Mouse (Mus musculus) spleen, adult 2 months (tissue): Measurements from ENCODE around the gene Unc5c. TPM values are rescaled to one million over a fixed set of nuclear protein-coding genes. Genes with fewer than 3 reads are reported as not detected.

ENCODE experiments used
- DNase-seq, 2 experiments: peaks; one replicate each; pipeline versions ENCODE4 v3.0.0 to v3.0.0-alpha.2; 2012 to 2021; ENCODE audit warnings: low spot score in 2 of 2, low read depth in 1 of 2
- H3K27ac ChIP-seq: fragments of 200-500 bp; 2 replicates; pipeline ENCODE4 v1.5.1; 2012; ENCODE audit warnings: low read length, inconsistent platforms; ENCODE audit not compliant: insufficient read depth
- H3K27me3 ChIP-seq: fragments of 200-500 bp; 2 replicates; pipeline ENCODE4 v1.6.1; 2012; ENCODE audit warnings: mild to moderate bottlenecking, moderate library complexity, low read length, inconsistent platforms; ENCODE audit not compliant: control insufficient read depth, insufficient read depth
- H3K36me3 ChIP-seq: fragments of 200-500 bp; 2 replicates; pipeline ENCODE4 v1.6.1; 2012; ENCODE audit warnings: mild to moderate bottlenecking, low read length, inconsistent platforms; ENCODE audit not compliant: control insufficient read depth, insufficient read depth
- H3K4me1 ChIP-seq: fragments of 200-500 bp; 2 replicates; pipeline ENCODE4 v1.6.1; 2011; ENCODE audit warnings: inconsistent platforms; ENCODE audit not compliant: control insufficient read depth, insufficient read depth, insufficient read length
- H3K4me3 ChIP-seq: fragments of 200-500 bp; 2 replicates; pipeline ENCODE4 v1.5.1; 2011; ENCODE audit warnings: mild to moderate bottlenecking, inconsistent platforms; ENCODE audit not compliant: insufficient read depth, insufficient read length; ENCODE audit errors: extremely low read depth
- CTCF ChIP-seq: fragments of 200-500 bp; IDR thresholded peaks from 2 replicates; pipeline ENCODE4 v1.5.1; 2011; ENCODE audit warnings: mild to moderate bottlenecking, inconsistent platforms; ENCODE audit not compliant: insufficient read depth, insufficient read length, insufficient replicate concordance; ENCODE audit errors: extremely low read depth
- POLR2A ChIP-seq: fragments of 200-500 bp; IDR thresholded peaks from 2 replicates; pipeline ENCODE4 v1.6.1; 2011; ENCODE audit warnings: low read depth, low read length, inconsistent platforms
- WGBS: fragments of 180-500 bp; shearing (Covaris S2); methylation state at CpG from one replicate; pipeline ENCODE4 v1.1.7; 2018; 5-methylcytosine and 5-hydroxymethylcytosine counted together
- polyA plus RNA-seq: library from polyadenylated mRNA; depleted of rRNA; stranded (reverse); fragments of >200 nt; gene quantifications from 2 replicates; pipeline ENCODE4 v1.2.3, GENCODE M21; 2012

Gene Unc5c
- polyA plus RNA-seq, 1 experiment = 0.34 TPM

- no peaks in the 10 kb centered on the region for H3K27me3 ChIP-seq
- no peak for DNase-seq
- TF ChIP-seq CTCF = no peak
- no peak for TF ChIP-seq POLR2A
- no peak overlapping the region for H3K27ac ChIP-seq
- H3K36me3 ChIP-seq = no peaks in the 10 kb centered on the region
- no peaks in the 10 kb centered on the region for H3K4me1 ChIP-seq
- WGBS = 23% methylated on average over 1 of the region's 1 CpGs
- no peak overlapping the region for H3K4me3 ChIP-seq
Observed at GRCm38 (mm10) chr3:141797789-141798188, 332.8 kb downstream of the Unc5c start.

DNA sequence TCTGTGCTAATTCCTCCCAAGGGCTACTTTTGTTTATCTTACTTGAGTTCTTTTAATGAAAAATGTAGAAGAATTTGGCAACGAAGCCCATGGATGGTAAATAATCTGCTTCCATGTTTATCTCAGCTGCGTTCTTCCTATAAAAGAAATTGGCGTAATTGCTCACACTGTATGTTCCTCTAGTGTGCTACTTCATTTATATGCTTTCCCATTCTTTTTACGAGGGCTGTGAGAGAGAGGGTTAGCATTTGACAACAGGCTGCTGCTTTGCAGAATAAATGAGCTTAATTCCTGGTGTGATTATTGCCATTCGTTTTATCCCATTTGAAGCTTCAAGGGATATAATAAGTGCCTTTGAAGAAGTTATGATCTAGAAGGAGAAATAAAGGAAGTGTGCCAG, 339.1 kb downstream of the Unc5c start:
- Histone ChIP-seq H3K4me3 (no peak overlapping the region), H3K27me3 (no peaks in the 10 kb centered on the region), H3K36me3 (no peaks in the 10 kb centered on the region), H3K4me1 (no peaks in the 10 kb centered on the region), H3K27ac (no peak overlapping the region)
- TF ChIP-seq POLR2A (no peak), CTCF (no peak)
- 86% methylated on average over 5 of the region's 5 CpGs for WGBS
- DNase-seq = no peak

DNA sequence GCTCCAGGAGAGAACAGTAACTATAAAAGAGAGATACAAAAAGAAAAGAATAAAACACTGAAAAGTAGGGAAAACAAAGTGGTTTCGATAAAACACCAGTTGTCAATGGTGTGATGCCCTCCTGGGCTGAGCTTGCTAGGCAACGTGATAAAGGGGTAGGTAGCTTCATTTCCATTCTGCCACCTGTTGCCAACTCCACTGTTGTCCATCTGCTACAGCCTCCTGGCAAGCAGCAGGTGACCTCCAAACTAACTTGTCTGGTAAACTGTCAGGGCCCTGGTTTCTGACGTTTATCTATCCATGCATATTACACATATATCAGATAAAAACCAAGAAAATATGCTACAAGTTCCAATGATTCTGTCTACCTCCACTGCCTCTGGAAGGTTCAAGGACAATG, 344.6 kb downstream of the Unc5c start:
- 81% methylated on average over 3 of the region's 3 CpGs for WGBS
- Histone ChIP-seq H3K27ac (no peak overlapping the region), H3K27me3 (no peaks in the 10 kb centered on the region), H3K4me3 (no peak overlapping the region), H3K36me3 (no peaks in the 10 kb centered on the region), H3K4me1 (no peaks in the 10 kb centered on the region)
- no peak for TF ChIP-seq CTCF
- TF ChIP-seq POLR2A = no peak
- no peak for DNase-seq

- Histone ChIP-seq H3K4me1 (no peaks in the 10 kb centered on the region), H3K27ac (no peak overlapping the region), H3K36me3 (no peaks in the 10 kb centered on the region), H3K27me3 (no peaks in the 10 kb centered on the region), H3K4me3 (no peak overlapping the region)
- WGBS = 71% methylated on average over 7 of the region's 7 CpGs
- TF ChIP-seq POLR2A (no peak), CTCF (no peak)
- no peak for DNase-seq
Observed at GRCm38 (mm10) chr3:141810944-141811343, 345.9 kb downstream of the Unc5c start.

DNA sequence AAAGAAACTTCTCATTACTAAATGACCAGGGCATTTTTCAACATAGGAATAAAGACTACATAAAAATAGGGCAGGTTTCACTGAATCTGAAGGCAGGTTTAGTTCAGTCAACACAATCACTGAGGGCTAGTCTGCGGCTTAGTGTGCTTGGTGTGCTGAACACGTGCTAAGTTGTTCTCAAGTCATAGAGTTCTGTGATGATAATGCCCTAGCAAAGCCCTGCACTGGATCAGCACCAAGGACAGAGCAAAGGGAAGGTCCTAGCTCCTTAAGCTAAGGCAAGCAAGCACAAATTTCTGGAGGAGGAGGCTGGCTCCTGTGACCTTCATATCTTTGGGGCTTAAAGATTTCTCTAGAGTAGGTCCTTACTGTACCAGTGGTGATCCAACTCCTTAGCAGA, 346.3 kb downstream of the Unc5c start:
- WGBS = 22% methylated on average over 2 of the region's 2 CpGs
- Histone ChIP-seq H3K36me3 (no peaks in the 10 kb centered on the region), H3K27ac (no peak overlapping the region), H3K4me3 (no peak overlapping the region), H3K4me1 (no peaks in the 10 kb centered on the region), H3K27me3 (no peaks in the 10 kb centered on the region)
- DNase-seq = no peak
- TF ChIP-seq POLR2A = no peak
- no peak for TF ChIP-seq CTCF

DNA sequence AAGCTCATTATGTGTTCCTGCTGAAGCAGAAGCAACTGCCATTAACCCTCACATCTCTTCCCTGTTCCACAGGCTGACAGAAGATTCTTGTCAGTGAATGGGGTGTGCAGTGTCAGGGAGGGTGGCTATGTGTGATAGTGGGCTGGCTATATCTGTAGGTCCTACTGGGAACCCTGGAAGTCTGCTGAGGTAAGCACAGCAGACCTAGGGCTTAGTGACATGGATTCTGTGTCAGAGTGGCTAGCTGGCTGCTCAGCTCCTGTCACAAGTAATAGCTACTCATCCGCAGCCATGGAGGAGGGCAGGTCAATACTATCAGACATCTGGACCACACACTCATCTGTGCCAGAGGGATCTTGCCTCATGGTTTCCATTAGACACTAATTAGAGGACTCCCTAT, 349.8 kb downstream of the Unc5c start:
- no peak overlapping the region for H3K27ac ChIP-seq
- no peaks in the 10 kb centered on the region for H3K4me1 ChIP-seq
- no peaks in the 10 kb centered on the region for H3K36me3 ChIP-seq
- no peaks in the 10 kb centered on the region for H3K27me3 ChIP-seq
- 88% methylated on average over 1 of the region's 1 CpGs for WGBS
- no peak for DNase-seq
- TF ChIP-seq CTCF (no peak), POLR2A (no peak)
- H3K4me3 ChIP-seq = no peak overlapping the region

DNA sequence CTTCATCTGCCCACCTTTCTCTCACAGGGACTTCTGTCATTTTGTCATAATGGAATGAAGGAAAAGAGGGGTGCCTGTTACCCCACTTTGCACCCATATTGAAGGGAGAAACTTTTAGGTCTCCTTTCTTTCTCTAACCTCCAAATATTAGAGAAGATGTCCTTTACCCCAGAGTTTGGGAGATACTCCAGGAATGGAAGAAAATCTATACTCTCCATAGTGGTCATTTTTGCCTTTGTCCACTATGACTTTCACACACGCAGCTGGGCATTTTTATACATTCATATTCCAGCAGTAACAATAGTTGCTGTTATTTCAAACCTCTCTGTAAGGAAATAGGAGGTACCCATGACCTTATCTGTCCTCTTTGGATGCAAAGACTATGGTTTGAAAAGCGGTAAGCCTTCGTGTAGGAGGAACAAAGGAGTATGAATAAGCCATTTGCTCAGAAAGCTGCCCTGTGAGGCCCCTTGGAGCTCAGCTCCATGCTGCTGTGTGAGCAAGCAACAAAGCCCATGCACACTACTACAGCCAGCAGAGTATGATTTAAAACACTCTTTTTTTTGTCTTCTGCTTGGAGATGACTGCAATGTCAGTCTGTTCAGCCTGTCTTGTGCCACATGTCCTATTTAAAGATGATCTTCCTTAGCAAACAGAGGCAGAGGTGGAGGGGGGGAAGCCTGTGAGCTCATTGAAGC, 353.7 kb downstream of the Unc5c start:
- Histone ChIP-seq H3K36me3 (no peaks in the 10 kb centered on the region), H3K4me1 (no peaks in the 10 kb centered on the region), H3K4me3 (no peak overlapping the region), H3K27ac (no peak overlapping the region), H3K27me3 (no peaks in the 10 kb centered on the region)
- WGBS = 78% methylated on average over 3 of the region's 3 CpGs
- TF ChIP-seq CTCF (no peak), POLR2A (no peak)
- DNase-seq = no peak
